Mouse (Mus musculus): ENCODE data around the gene Atxn7l3. TPM values are rescaled to one million over a fixed set of nuclear protein-coding genes. Genes with fewer than 3 reads are reported as not detected.

Gene Atxn7l3
- polyA plus RNA-seq, 1 experiment from 2014 or later = 13.9 TPM

- Histone ChIP-seq H3K4me1 (peaks cover 38% of the 10 kb centered on the region), H3K9me3 (replicated peaks) (no peaks in the 10 kb centered on the region), H3K27ac (replicated peaks) (peak overlapping the region; percentile 100), H3K27me3 (ENCODE audit: low read depth, poor library complexity, severe bottlenecking) (0 out of 2 replicates have a peak, but pooled peaks cover 5% of the 10 kb centered on the region), H3K36me3 (peaks cover 33% of the 10 kb centered on the region), H3K4me3 (peak overlapping the region; percentile 100)
- peak; percentile 74 for DNase-seq (ENCODE audit: low spot score)
- under 1% methylated on average over 74 of the region's 87 CpGs for whole genome bisulfite sequencing
Measured at GRCm38 (mm10) chr11:102317298-102317900, 21.0 kb upstream of the Atxn7l3 start.

GRCm38 (mm10) chr11:102316572-102317297, 20.3 kb upstream of the Atxn7l3 start:
- H3K27me3 ChIP-seq (ENCODE audit: low read depth, poor library complexity, severe bottlenecking) = 0 out of 2 replicates have a peak, but pooled peaks cover 5% of the 10 kb centered on the region
- peak overlapping the region; percentile 100 for H3K27ac ChIP-seq (replicated peaks)
- peak; percentile 85 for DNase-seq (ENCODE audit: low spot score)
- H3K4me3 ChIP-seq = peak overlapping the region; percentile 100
- under 1% methylated on average over 68 of the region's 80 CpGs for WGBS
- H3K36me3 ChIP-seq = peaks cover 39% of the 10 kb centered on the region
- H3K4me1 ChIP-seq = peaks cover 39% of the 10 kb centered on the region
- no peaks in the 10 kb centered on the region for H3K9me3 ChIP-seq (replicated peaks)

- peak overlapping the region; percentile 100 for H3K4me3 ChIP-seq
- H3K9me3 ChIP-seq (replicated peaks) = no peaks in the 10 kb centered on the region
- WGBS = 15% methylated on average over 14 of the region's 14 CpGs
- no peak for DNase-seq (ENCODE audit: low spot score)
- H3K36me3 ChIP-seq = peaks cover 47% of the 10 kb centered on the region
- H3K27me3 ChIP-seq (ENCODE audit: low read depth, poor library complexity, severe bottlenecking) = no peaks in the 10 kb centered on the region
- peaks cover 47% of the 10 kb centered on the region for H3K4me1 ChIP-seq
- peak overlapping the region; percentile 100 for H3K27ac ChIP-seq (replicated peaks)
Measured at GRCm38 (mm10) chr11:102315690-102316571, 19.5 kb upstream of the Atxn7l3 start.

- H3K4me1 ChIP-seq = peaks cover 48% of the 10 kb centered on the region
- no peak overlapping the region for H3K27ac ChIP-seq (replicated peaks)
- no peaks in the 10 kb centered on the region for H3K27me3 ChIP-seq (ENCODE audit: low read depth, poor library complexity, severe bottlenecking)
- no peaks in the 10 kb centered on the region for H3K9me3 ChIP-seq (replicated peaks)
- peaks cover 63% of the 10 kb centered on the region for H3K36me3 ChIP-seq
- no peak overlapping the region; the same call in 1 of the 2 replicates for H3K4me3 ChIP-seq
- no peak for DNase-seq (ENCODE audit: low spot score)
- 91% methylated on average over 12 of the region's 12 CpGs for WGBS
Measured at GRCm38 (mm10) chr11:102314321-102314720, 17.9 kb upstream of the Atxn7l3 start.

- H3K36me3 ChIP-seq = peaks cover 76% of the 10 kb centered on the region
- peaks cover 55% of the 10 kb centered on the region for H3K4me1 ChIP-seq
- DNase-seq (ENCODE audit: low spot score) = no peak
- no peaks in the 10 kb centered on the region for H3K9me3 ChIP-seq (replicated peaks)
- H3K27me3 ChIP-seq (ENCODE audit: low read depth, poor library complexity, severe bottlenecking) = no peaks in the 10 kb centered on the region
- H3K4me3 ChIP-seq = no peak overlapping the region
- WGBS = 88% methylated on average over 6 of the region's 6 CpGs
- H3K27ac ChIP-seq (replicated peaks) = no peak overlapping the region
Measured at GRCm38 (mm10) chr11:102312586-102312985, 16.2 kb upstream of the Atxn7l3 start.

GRCm38 (mm10) chr11:102311966-102312365, 15.5 kb upstream of the Atxn7l3 start:
- no peak overlapping the region for H3K4me3 ChIP-seq
- H3K9me3 ChIP-seq (replicated peaks) = no peaks in the 10 kb centered on the region
- peaks cover 83% of the 10 kb centered on the region for H3K36me3 ChIP-seq
- no peak for DNase-seq (ENCODE audit: low spot score)
- no peaks in the 10 kb centered on the region for H3K27me3 ChIP-seq (ENCODE audit: low read depth, poor library complexity, severe bottlenecking)
- H3K4me1 ChIP-seq = peaks cover 55% of the 10 kb centered on the region
- 87% methylated on average over 4 of the region's 4 CpGs for WGBS
- H3K27ac ChIP-seq (replicated peaks) = no peak overlapping the region

GRCm38 (mm10) chr11:102310768-102311695, 14.6 kb upstream of the Atxn7l3 start:
- 45% methylated on average over 38 of the region's 38 CpGs for WGBS
- Histone ChIP-seq H3K4me1 (peaks cover 47% of the 10 kb centered on the region), H3K27ac (replicated peaks) (peak overlapping the region; percentile 59), H3K9me3 (replicated peaks) (no peaks in the 10 kb centered on the region), H3K27me3 (ENCODE audit: low read depth, poor library complexity, severe bottlenecking) (no peaks in the 10 kb centered on the region), H3K36me3 (peaks cover 92% of the 10 kb centered on the region), H3K4me3 (peak overlapping the region; percentile 52)
- no peak for DNase-seq (ENCODE audit: low spot score)

- Histone ChIP-seq H3K4me3 (peak overlapping the region; percentile 52), H3K27ac (replicated peaks) (peak overlapping the region; percentile 69; the same call in 1 of the 2 replicates), H3K4me1 (peaks cover 37% of the 10 kb centered on the region), H3K27me3 (ENCODE audit: low read depth, poor library complexity, severe bottlenecking) (no peaks in the 10 kb centered on the region), H3K36me3 (peaks cover 96% of the 10 kb centered on the region), H3K9me3 (replicated peaks) (no peaks in the 10 kb centered on the region)
- no peak for DNase-seq (ENCODE audit: low spot score)
- WGBS = 89% methylated on average over 22 of the region's 22 CpGs
Measured at GRCm38 (mm10) chr11:102309821-102310617, 13.6 kb upstream of the Atxn7l3 start.

- Histone ChIP-seq H3K27me3 (ENCODE audit: low read depth, poor library complexity, severe bottlenecking) (no peaks in the 10 kb centered on the region), H3K9me3 (replicated peaks) (no peaks in the 10 kb centered on the region), H3K36me3 (peaks cover 87% of the 10 kb centered on the region), H3K4me3 (peak overlapping the region; percentile 52), H3K4me1 (peaks cover 34% of the 10 kb centered on the region), H3K27ac (replicated peaks) (peak overlapping the region; percentile 69)
- 1% methylated on average over 27 of the region's 27 CpGs for WGBS
- DNase-seq (ENCODE audit: low spot score) = peak; percentile 97
Measured at GRCm38 (mm10) chr11:102308979-102309378, 12.5 kb upstream of the Atxn7l3 start.

- DNase-seq (ENCODE audit: low spot score) = no peak
- Histone ChIP-seq H3K9me3 (replicated peaks) (no peaks in the 10 kb centered on the region), H3K4me1 (peaks cover 34% of the 10 kb centered on the region), H3K36me3 (peaks cover 79% of the 10 kb centered on the region), H3K27ac (replicated peaks) (no peak overlapping the region), H3K27me3 (ENCODE audit: low read depth, poor library complexity, severe bottlenecking) (no peaks in the 10 kb centered on the region), H3K4me3 (no peak overlapping the region)
- 89% methylated on average over 9 of the region's 9 CpGs for whole genome bisulfite sequencing
Measured at GRCm38 (mm10) chr11:102308104-102308503, 11.7 kb upstream of the Atxn7l3 start.

- Histone ChIP-seq H3K27ac (replicated peaks) (no peak overlapping the region), H3K9me3 (replicated peaks) (no peaks in the 10 kb centered on the region), H3K27me3 (ENCODE audit: low read depth, poor library complexity, severe bottlenecking) (no peaks in the 10 kb centered on the region), H3K36me3 (peaks cover 51% of the 10 kb centered on the region), H3K4me1 (peaks cover 19% of the 10 kb centered on the region), H3K4me3 (no peak overlapping the region)
- WGBS = 53% methylated on average over 3 of the region's 3 CpGs
- DNase-seq (ENCODE audit: low spot score) = no peak
Measured at GRCm38 (mm10) chr11:102305359-102305758, 8.9 kb upstream of the Atxn7l3 start.

All from midbrain, embryonic 10.5 days (tissue).